Mouse (Mus musculus) neural tube, embryonic 14.5 days (tissue): ENCODE data around the gene Camk2b. TPM values are rescaled to one million over a fixed set of nuclear protein-coding genes. Genes with fewer than 3 reads are reported as not detected.

Source experiments
- ATAC-seq: fragments of 200-750 bp; cut with Nextera tagmentation; 2 replicates; pipeline ENCODE4 v1.8.0; 2017; ENCODE audit warnings: low read depth, mild to moderate bottlenecking, moderate TSS enrichment, moderate library complexity
- H3K27ac ChIP-seq: fragments of 300-500 bp; sonication (generic); 2 replicates; pipeline ENCODE4 v1.5.1; 2014; ENCODE audit warnings: low read depth, mild to moderate bottlenecking, control low read depth, low read length, moderate library complexity, mixed read lengths
- H3K27me3 ChIP-seq: fragments of 300-500 bp; sonication (generic); 2 replicates; pipeline ENCODE4 v1.6.1; 2014; ENCODE audit warnings: low read length; ENCODE audit not compliant: control insufficient read depth, insufficient read depth
- H3K36me3 ChIP-seq: fragments of 300-500 bp; sonication (generic); 2 replicates; pipeline ENCODE4 v1.6.1; 2014; ENCODE audit warnings: low read length, mixed read lengths; ENCODE audit not compliant: control insufficient read depth, insufficient read depth
- H3K4me1 ChIP-seq: fragments of 300-500 bp; sonication (generic); 2 replicates; pipeline ENCODE4 v1.6.1; 2014; ENCODE audit warnings: low read length; ENCODE audit not compliant: control insufficient read depth, insufficient read depth
- H3K4me2 ChIP-seq: fragments of 300-500 bp; sonication (generic); 2 replicates; pipeline ENCODE4 v1.6.1; 2014; ENCODE audit warnings: mild to moderate bottlenecking, low read depth, low read length, control low read depth
- H3K4me3 ChIP-seq: fragments of 300-500 bp; sonication (generic); 2 replicates; pipeline ENCODE4 v1.5.1; 2014; ENCODE audit warnings: low read depth, low read length, control low read depth, mixed read lengths
- H3K9ac ChIP-seq: fragments of 300-500 bp; sonication (generic); replicated peaks from 2 replicates; pipeline ENCODE4 v1.6.1; 2014; ENCODE audit warnings: low read depth, mild to moderate bottlenecking, control low read depth, low read length, mixed read lengths
- H3K9me3 ChIP-seq: fragments of 300-500 bp; sonication (generic); 2 replicates; pipeline ENCODE4 v1.6.1; 2016; ENCODE audit warnings: low read length; ENCODE audit not compliant: control insufficient read depth
- WGBS: fragments of 180-500 bp; shearing (Covaris S2); extraction: QIAGEN DNeasy Blood & Tissue Kit; methylation state at CpG from one replicate; pipeline ENCODE4 v1.1.7; 2014; 5-methylcytosine and 5-hydroxymethylcytosine counted together
- polyA plus RNA-seq: library from polyadenylated mRNA; unstranded; fragments of >200 nt; fragmentation: Nextera tagmentation; extraction: Ambion mirVana; gene quantifications from 2 replicates; pipeline ENCODE4 v1.2.1, GENCODE M21; 2014

Camk2b gene
- polyA plus RNA-seq, 1 experiment from 2014 or later, result 144 TPM

GRCm38 (mm10) chr11:6062329-6062728 lies 3.8 kb downstream of the Camk2b start:
- no peak for ATAC-seq
- Histone ChIP-seq H3K4me2 (no peak overlapping the region), H3K9ac (no peak overlapping the region), H3K27me3 (peaks cover 32% of the 10 kb centered on the region), H3K4me3 (no peak overlapping the region), H3K4me1 (peaks cover 7% of the 10 kb centered on the region; the same call in 1 of the 2 replicates), H3K27ac (no peak overlapping the region), H3K9me3 (no peaks in the 10 kb centered on the region), H3K36me3 (no peaks in the 10 kb centered on the region)
- 89% methylated on average over 11 of the region's 11 CpGs for WGBS

GRCm38 (mm10) chr11:6061891-6062290 lies 4.3 kb downstream of the Camk2b start:
- Histone ChIP-seq H3K9me3 (no peaks in the 10 kb centered on the region), H3K27ac (no peak overlapping the region), H3K27me3 (peaks cover 28% of the 10 kb centered on the region), H3K4me3 (no peak overlapping the region), H3K36me3 (no peaks in the 10 kb centered on the region), H3K4me2 (no peak overlapping the region), H3K9ac (no peak overlapping the region), H3K4me1 (peaks cover 7% of the 10 kb centered on the region; the same call in 1 of the 2 replicates)
- WGBS, result 89% methylated on average over 5 of the region's 5 CpGs
- ATAC-seq, result no peak

GRCm38 (mm10) chr11:6059162-6059561 lies 7.0 kb downstream of the Camk2b start:
- Histone ChIP-seq H3K9ac (no peak overlapping the region), H3K27ac (no peak overlapping the region), H3K4me3 (no peak overlapping the region), H3K4me1 (0 out of 2 replicates have a peak, but pooled peaks cover 7% of the 10 kb centered on the region), H3K4me2 (no peak overlapping the region), H3K36me3 (no peaks in the 10 kb centered on the region), H3K9me3 (no peaks in the 10 kb centered on the region), H3K27me3 (0 out of 2 replicates have a peak, but pooled peaks cover 4% of the 10 kb centered on the region)
- ATAC-seq, result no peak
- 90% methylated on average over 10 of the region's 10 CpGs for WGBS

GRCm38 (mm10) chr11:6053386-6053785 lies 12.8 kb downstream of the Camk2b start:
- Histone ChIP-seq H3K27me3 (no peaks in the 10 kb centered on the region), H3K9me3 (no peaks in the 10 kb centered on the region), H3K9ac (no peak overlapping the region), H3K4me2 (no peak overlapping the region), H3K4me3 (no peak overlapping the region), H3K36me3 (no peaks in the 10 kb centered on the region), H3K4me1 (no peaks in the 10 kb centered on the region), H3K27ac (no peak overlapping the region)
- 92% methylated on average over 8 of the region's 8 CpGs for WGBS
- ATAC-seq, result no peak

GRCm38 (mm10) chr11:6050066-6050560 lies 16.0 kb downstream of the Camk2b start:
- Histone ChIP-seq H3K36me3 (no peaks in the 10 kb centered on the region), H3K4me1 (no peaks in the 10 kb centered on the region), H3K4me3 (no peak overlapping the region), H3K4me2 (no peak overlapping the region), H3K27me3 (no peaks in the 10 kb centered on the region), H3K9me3 (no peaks in the 10 kb centered on the region), H3K9ac (no peak overlapping the region), H3K27ac (no peak overlapping the region)
- WGBS, result 80% methylated on average over 4 of the region's 4 CpGs
- ATAC-seq, result no peak

GRCm38 (mm10) chr11:6048208-6048607 lies 18.0 kb downstream of the Camk2b start:
- WGBS, result 83% methylated on average over 9 of the region's 9 CpGs
- H3K4me3 ChIP-seq, result no peak overlapping the region
- no peak overlapping the region for H3K27ac ChIP-seq
- ATAC-seq, result no peak
- H3K9ac ChIP-seq, result no peak overlapping the region
- no peaks in the 10 kb centered on the region for H3K27me3 ChIP-seq
- no peaks in the 10 kb centered on the region for H3K9me3 ChIP-seq
- H3K4me1 ChIP-seq, result no peaks in the 10 kb centered on the region
- no peak overlapping the region for H3K4me2 ChIP-seq
- no peaks in the 10 kb centered on the region for H3K36me3 ChIP-seq

- Histone ChIP-seq H3K9me3 (no peaks in the 10 kb centered on the region), H3K4me2 (no peak overlapping the region), H3K36me3 (no peaks in the 10 kb centered on the region), H3K27me3 (no peaks in the 10 kb centered on the region), H3K9ac (no peak overlapping the region; the same call in 1 of the 2 replicates), H3K27ac (peak overlapping the region; percentile 48; the same call in 1 of the 2 replicates), H3K4me1 (no peaks in the 10 kb centered on the region), H3K4me3 (no peak overlapping the region)
- ATAC-seq, result no peak
- 44% methylated on average over 7 of the region's 7 CpGs for WGBS
Observed at GRCm38 (mm10) chr11:6038929-6039328, 27.2 kb downstream of the Camk2b start.

GRCm38 (mm10) chr11:6037686-6038085 lies 28.5 kb downstream of the Camk2b start:
- WGBS, result 92% methylated on average over 7 of the region's 7 CpGs
- no peaks in the 10 kb centered on the region for H3K9me3 ChIP-seq
- no peak overlapping the region for H3K27ac ChIP-seq
- no peaks in the 10 kb centered on the region for H3K4me1 ChIP-seq
- H3K27me3 ChIP-seq, result no peaks in the 10 kb centered on the region
- H3K4me2 ChIP-seq, result no peak overlapping the region
- H3K36me3 ChIP-seq, result no peaks in the 10 kb centered on the region
- H3K9ac ChIP-seq, result no peak overlapping the region
- ATAC-seq, result no peak
- H3K4me3 ChIP-seq, result no peak overlapping the region

GRCm38 (mm10) chr11:6037198-6037597 lies 29.0 kb downstream of the Camk2b start:
- no peak overlapping the region for H3K4me3 ChIP-seq
- no peak overlapping the region for H3K9ac ChIP-seq
- no peaks in the 10 kb centered on the region for H3K4me1 ChIP-seq
- H3K4me2 ChIP-seq, result no peak overlapping the region
- WGBS, result 89% methylated on average over 7 of the region's 7 CpGs
- no peak overlapping the region for H3K27ac ChIP-seq
- ATAC-seq, result no peak
- H3K9me3 ChIP-seq, result no peaks in the 10 kb centered on the region
- no peaks in the 10 kb centered on the region for H3K36me3 ChIP-seq
- no peaks in the 10 kb centered on the region for H3K27me3 ChIP-seq
